Mouse (Mus musculus) brain, embryonic 14.5 days (tissue): ENCODE measurements around the gene Cep112. TPM values are rescaled to one million over a fixed set of nuclear protein-coding genes. Genes with fewer than 3 reads are reported as not detected.

ENCODE experiments used
- DNase-seq: peaks from one replicate; pipeline ENCODE4 v3.0.0-alpha.2; 2011; ENCODE audit warnings: low read depth
- CTCF ChIP-seq: fragments of 200-500 bp; IDR thresholded peaks from 2 replicates; pipeline ENCODE4 v1.5.1; 2012; ENCODE audit warnings: inconsistent platforms, mild to moderate bottlenecking, moderate library complexity, borderline replicate concordance; ENCODE audit not compliant: insufficient read depth, insufficient read length; ENCODE audit errors: extremely low read depth
- POLR2A ChIP-seq: fragments of 200-500 bp; IDR thresholded peaks from 2 replicates; pipeline ENCODE4 v1.6.1; 2012; ENCODE audit warnings: mild to moderate bottlenecking, inconsistent platforms, borderline replicate concordance; ENCODE audit not compliant: poor library complexity, insufficient read depth, insufficient read length, severe bottlenecking; ENCODE audit errors: extremely low read depth
- polyA plus RNA-seq: library from polyadenylated mRNA; depleted of rRNA; stranded (reverse); fragments of >200 nt; gene quantifications from 2 replicates; pipeline ENCODE4 v1.2.3, GENCODE M21; 2012; rRNA removed

Cep112 gene
- polyA plus RNA-seq, 1 experiment: 13.3 TPM

DNA sequence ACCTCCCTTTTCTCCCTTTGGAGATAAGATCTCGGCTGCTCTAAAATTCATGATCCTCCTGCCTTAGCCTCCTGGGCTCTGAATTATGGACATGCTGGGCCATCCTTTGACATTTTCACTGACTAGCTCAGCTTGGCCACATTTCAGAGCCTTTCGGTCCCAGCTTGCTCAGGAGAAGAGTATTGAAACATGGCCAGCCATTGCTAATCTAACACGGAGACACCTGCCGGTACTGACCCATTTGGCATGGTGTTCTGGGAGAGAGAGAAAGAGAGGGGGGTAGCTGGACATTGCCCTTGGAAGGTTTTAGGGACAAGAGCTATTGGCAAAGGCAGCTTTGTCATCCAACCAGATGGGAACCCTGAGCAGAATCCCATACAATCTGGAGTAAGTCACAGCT, 472.0 kb downstream of the Cep112 start:
- DNase-seq: no peak
- no peak for TF ChIP-seq POLR2A
- TF ChIP-seq CTCF: no peak

DNA sequence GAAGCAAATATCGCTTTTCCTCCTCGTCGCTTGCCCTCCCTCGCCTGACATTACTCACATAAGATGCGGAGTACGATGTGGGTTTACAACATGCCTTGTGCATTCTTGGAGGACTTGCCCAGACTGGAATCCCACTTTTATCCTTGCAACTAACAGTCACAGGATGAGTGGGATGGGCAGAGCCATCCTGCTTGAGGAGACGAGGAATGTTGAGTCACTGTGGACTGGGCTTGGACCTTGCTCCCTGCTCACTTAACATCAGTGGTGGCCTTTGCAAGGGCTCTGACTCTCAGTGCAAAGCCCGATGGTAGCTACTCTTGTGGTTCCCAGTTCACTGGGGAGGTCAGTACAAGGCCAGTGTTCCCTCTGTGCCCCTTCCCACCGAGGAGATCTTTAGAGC, 473.1 kb downstream of the Cep112 start:
- TF ChIP-seq CTCF: no peak
- TF ChIP-seq POLR2A: no peak
- DNase-seq: no peak

DNA sequence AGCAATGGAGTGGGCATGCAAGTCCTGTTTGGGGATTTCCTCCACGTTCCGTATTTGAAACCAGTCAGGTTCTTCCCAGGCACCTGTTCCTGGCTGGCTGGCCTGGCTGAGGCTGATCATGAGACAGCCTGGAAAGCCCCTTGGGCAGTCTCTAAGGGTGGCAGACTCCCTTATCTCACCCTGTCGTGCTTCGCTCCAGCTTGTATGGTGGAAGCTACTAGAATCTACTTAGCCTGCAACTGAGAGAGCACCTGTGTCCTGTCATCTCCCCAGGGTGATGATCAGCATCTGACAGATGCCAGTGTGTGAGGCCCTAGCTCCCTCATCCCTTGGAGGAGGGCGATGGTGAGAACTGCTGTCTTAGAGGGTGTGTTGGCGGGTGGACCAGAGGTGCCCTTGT, 473.5 kb downstream of the Cep112 start:
- TF ChIP-seq CTCF (no peak), POLR2A (no peak)
- DNase-seq: no peak

DNA sequence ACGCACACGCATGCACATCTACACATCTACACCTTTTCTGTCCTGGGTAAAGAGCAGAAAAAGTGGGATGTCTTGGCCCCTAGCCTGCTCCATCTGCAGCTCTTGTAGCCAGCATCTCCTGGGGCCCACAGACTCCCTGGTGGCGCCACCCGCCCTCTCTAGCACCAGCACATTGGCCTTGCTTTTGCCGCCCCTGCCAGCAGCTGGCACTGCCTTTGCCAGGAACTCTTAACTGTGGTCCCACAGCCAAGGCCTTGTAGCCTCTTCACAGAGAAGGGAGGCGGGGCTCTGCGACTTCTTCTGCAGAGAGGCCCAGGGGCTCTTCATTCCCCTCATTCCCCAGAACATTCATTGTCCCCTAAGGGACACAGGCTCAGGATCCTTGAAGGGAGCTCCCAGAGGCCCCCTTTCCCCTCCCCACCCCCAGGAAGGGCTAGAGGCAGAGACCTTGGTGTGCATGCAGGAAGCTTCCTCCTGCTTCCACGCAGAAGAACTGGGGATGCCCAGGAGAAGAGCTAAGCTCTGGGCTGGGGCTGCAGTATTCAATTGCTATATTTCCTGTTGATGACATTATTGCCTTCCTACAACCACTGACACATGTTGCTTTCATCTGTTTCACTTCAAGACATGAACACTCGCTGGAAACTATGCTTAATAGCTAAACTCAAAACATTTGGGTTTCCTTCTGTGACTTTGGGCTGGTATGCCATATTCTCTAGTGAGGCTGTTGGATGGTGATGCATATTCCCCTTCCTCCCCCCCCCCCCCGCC, 475.9 kb downstream of the Cep112 start:
- peak; percentile 74 for DNase-seq
- TF ChIP-seq POLR2A (no peak), CTCF (no peak)

DNA sequence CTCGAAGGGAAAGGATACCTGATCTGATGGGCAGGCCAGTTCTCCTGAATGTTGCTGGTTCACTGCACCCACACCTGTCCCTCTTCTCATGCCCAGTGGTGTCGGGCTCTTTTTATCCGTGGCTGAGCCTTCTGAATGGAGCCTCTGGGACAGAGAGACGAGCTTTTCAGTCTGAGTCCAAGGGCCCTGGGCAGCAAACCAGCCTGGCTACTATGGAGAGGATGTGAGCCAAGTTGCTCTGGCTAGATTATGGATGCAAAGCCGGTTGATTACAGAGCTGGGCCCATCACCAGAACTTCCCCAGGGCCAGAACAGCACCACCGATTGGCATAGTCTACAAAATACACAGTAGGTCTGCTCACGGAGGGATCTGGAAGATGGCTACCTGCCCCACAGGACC, 476.7 kb downstream of the Cep112 start:
- no peak for TF ChIP-seq CTCF
- TF ChIP-seq POLR2A: no peak
- peak; percentile 62 for DNase-seq

DNA sequence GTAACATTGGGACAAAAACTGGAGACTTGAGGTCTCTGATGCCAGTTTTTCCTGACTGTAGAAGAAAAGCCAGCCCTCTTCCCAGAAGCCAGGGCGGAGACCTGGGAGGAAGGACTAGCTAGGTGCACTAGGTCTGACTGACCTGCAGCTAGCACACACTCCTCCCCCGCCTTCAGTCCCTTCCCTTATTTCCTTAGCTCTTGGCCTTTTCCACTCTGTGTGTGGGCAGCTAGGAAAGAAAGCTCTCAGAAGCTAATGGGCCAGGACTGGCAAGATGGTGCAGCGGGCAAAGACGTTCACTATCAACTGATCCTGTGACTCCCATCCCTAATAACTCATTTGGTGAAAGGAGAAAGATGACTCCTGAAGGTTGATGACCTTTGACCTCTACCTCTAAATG, 477.3 kb downstream of the Cep112 start:
- TF ChIP-seq POLR2A (no peak), CTCF (no peak)
- no peak for DNase-seq

DNA sequence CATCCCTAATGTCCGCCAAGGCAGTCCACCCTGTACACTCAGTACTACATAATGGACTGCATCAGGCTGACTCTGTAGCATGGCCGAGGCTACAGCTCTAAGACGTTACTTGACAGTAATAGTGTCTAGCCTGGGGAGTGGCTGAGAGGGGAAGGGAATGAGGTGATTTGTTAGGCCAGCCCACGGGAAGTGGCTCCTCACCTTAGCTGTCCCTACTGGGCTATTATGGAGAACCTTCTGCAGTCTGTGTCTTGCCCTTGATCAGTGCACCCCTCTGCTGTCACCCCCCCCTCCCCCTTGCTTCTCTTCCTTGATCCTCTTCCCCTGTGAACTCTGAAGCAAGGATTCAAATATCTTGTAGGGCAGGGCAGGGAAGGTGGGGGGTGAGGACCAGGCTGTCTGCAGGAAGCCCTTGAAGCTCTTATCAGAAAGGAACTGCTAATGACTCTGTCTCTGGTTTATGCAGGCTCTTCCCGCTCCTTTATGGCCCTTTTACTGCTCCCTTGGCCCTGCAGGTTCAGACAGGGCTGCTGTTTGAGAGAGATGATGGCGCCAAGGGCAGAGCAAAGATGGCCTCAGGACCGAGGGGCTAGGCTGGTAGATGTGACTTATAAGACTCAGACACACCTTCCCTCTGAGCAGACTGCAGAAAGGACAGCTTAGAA, 481.7 kb downstream of the Cep112 start:
- TF ChIP-seq POLR2A (no peak), CTCF (no peak)
- no peak for DNase-seq

DNA sequence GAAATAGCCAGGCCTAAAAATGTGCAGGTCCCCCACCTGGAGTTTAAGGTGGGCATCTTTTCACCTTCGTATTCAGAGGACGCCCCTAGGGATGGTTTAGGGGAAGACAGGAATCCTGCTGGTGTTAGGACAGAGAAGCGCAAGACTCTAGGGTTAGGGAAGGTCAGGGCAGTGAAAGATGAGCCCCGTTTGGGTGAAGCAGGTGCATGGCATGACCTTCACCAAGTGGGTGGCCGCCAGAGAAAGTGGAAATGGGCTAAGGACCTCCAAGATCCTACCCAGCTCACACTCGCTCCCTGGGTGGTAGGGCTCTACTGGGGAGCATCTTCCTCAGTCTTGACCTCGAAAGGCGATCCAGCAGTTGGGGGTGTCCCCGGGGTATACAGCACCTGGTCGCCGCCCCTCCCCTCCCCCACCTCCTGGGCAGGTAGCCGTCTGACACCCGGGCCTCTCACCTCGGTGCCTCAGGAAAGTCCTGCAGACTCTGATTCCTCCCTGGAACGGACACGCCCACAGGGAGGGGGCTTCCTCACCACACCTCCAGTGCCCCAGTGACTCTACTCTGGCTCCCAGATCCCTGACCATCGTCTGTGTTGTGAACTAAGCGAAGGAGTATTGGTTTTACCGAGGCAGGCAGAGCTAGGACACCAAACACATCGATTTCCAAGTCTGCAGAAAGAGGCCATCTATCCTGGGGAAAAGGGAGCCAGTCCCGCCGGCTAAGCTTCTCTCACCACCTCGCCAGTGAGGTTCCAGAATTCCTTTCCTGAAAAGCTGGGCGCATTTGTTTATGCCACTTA, 484.6 kb downstream of the Cep112 start:
- no peak for DNase-seq
- TF ChIP-seq CTCF (no peak), POLR2A (no peak)

Other genes with a start within 250 kb of the Cep112 start
- 0.08 and 0.19 TPM in 2 replicates for gene Apoh, start 81.8 kb upstream of the Cep112 start, polyA plus RNA-seq
- gene Prkca, start 81.3 kb upstream of the Cep112 start, polyA plus RNA-seq: 9.2 and 13.1 TPM in 2 replicates